Mouse (Mus musculus) intestine, embryonic 14.5 days (tissue): ENCODE results near the gene Sema3f. TPM values are rescaled to one million over a fixed set of nuclear protein-coding genes. Genes with fewer than 3 reads are reported as not detected.

Experiments used
- ATAC-seq: fragments of 200-750 bp; cut with Nextera tagmentation; replicated peaks from 2 replicates; pipeline ENCODE4 v1.8.0; 2017; ENCODE audit warnings: low read depth, moderate number of reproducible peaks, moderate TSS enrichment, moderate library complexity; ENCODE audit not compliant: low FRiP score, low TSS enrichment
- DNase-seq: peaks from one replicate; pipeline ENCODE4 v3.0.0-alpha.2; 2018; ENCODE audit warnings: low spot score
- H3K27ac ChIP-seq: fragments of 300-500 bp; sonication (generic); 2 replicates; pipeline ENCODE4 v1.5.1; 2014; ENCODE audit warnings: low read depth, mild to moderate bottlenecking, control low read depth
- H3K27me3 ChIP-seq: fragments of 300-500 bp; sonication (generic); replicated peaks from 2 replicates; pipeline ENCODE4 v1.6.1; 2014; ENCODE audit warnings: low read length, control low read depth; ENCODE audit not compliant: control insufficient read depth, insufficient read depth
- H3K36me3 ChIP-seq: fragments of 300-500 bp; sonication (generic); 2 replicates; pipeline ENCODE4 v1.6.1; 2014; ENCODE audit warnings: low read length, control low read depth; ENCODE audit not compliant: control insufficient read depth, insufficient read depth
- H3K4me1 ChIP-seq: fragments of 300-500 bp; sonication (generic); replicated peaks from 2 replicates; pipeline ENCODE4 v1.6.1; 2014; ENCODE audit warnings: low read length, control low read depth, mixed read lengths; ENCODE audit not compliant: control insufficient read depth, insufficient read depth
- H3K4me2 ChIP-seq: fragments of 300-500 bp; sonication (generic); 2 replicates; pipeline ENCODE4 v1.6.1; 2014; ENCODE audit warnings: low read length
- H3K4me3 ChIP-seq: fragments of 300-500 bp; sonication (generic); 2 replicates; pipeline ENCODE4 v1.5.1; 2014; ENCODE audit warnings: low read depth, low read length, control low read depth, mixed read lengths
- H3K9ac ChIP-seq: fragments of 300-500 bp; sonication (generic); 2 replicates; pipeline ENCODE4 v1.6.1; 2014; ENCODE audit warnings: mild to moderate bottlenecking, low read length
- H3K9me3 ChIP-seq: fragments of 300-500 bp; sonication (generic); 2 replicates; pipeline ENCODE4 v1.6.1; 2016; ENCODE audit warnings: low read length, control low read depth; ENCODE audit not compliant: control insufficient read depth
- WGBS: fragments of 180-500 bp; shearing (Covaris S2); extraction: QIAGEN DNeasy Blood & Tissue Kit; methylation state at CpG from one replicate; pipeline ENCODE4 v1.1.7; 2014; 5-methylcytosine and 5-hydroxymethylcytosine counted together
- polyA plus RNA-seq: library from polyadenylated mRNA; unstranded; fragments of >200 nt; fragmentation: Nextera tagmentation; extraction: Ambion mirVana; gene quantifications from 2 replicates; pipeline ENCODE4 v1.2.1, GENCODE M21; 2014

Gene Sema3f
- polyA plus RNA-seq, 1 experiment from 2014 or later, result 16.3 TPM

- no peaks in the 10 kb centered on the region for H3K36me3 ChIP-seq
- no peaks in the 10 kb centered on the region for H3K9me3 ChIP-seq
- no peak overlapping the region for H3K27ac ChIP-seq
- ATAC-seq (peak; percentile 64), DNase-seq (peak; percentile 96)
- H3K9ac ChIP-seq, result peak overlapping the region; percentile 56
- H3K4me2 ChIP-seq, result peak overlapping the region; percentile 68
- 5% methylated on average over 35 of the region's 35 CpGs for WGBS
- no peaks in the 10 kb centered on the region for H3K27me3 ChIP-seq
- peaks cover 7% of the 10 kb centered on the region for H3K4me1 ChIP-seq
- peak overlapping the region; percentile 40 for H3K4me3 ChIP-seq
Measured at GRCm38 (mm10) chr9:107644495-107645152, 65.7 kb downstream of the Sema3f start.

DNA sequence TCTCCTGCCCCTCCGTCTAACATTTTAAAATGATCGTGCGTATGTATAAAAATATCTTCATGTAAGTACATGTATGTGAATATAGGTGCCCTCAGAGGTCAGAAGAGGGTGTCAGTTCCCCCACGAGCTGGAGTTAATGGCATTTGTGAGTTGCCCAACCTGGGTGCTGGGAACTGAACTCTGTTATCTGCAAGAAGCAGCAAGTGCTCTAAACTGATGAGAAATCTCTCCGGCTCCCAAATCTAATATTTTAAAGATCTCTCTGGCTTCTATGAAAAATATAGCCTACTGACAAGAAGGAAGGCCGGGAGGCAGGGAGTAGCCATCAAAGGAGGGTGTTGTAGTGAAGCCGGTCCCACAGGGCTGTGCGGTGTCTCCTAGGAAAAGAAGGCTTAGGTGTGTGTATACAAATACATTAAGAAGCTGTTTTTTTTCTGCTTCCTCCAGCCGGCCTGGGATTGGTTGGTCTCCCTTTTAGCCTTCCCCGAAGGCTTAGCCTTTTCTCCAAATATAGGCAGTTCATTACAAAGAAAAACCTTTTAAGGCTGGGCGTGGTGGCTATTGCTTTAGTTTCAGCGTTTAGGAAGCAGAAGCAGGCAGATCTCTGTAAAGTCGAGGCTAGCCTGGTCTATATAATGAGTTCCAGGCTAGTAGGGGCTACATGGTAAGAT lies 66.6 kb downstream of the Sema3f start:
- 89% methylated on average over 13 of the region's 13 CpGs for WGBS
- peak overlapping the region; percentile 40; the same call in 1 of the 2 replicates for H3K4me3 ChIP-seq
- no peak overlapping the region for H3K27ac ChIP-seq
- H3K4me2 ChIP-seq, result peak overlapping the region; percentile 68; the same call in 1 of the 2 replicates
- ATAC-seq, result no peak
- no peak for DNase-seq
- no peaks in the 10 kb centered on the region for H3K36me3 ChIP-seq
- no peaks in the 10 kb centered on the region for H3K9me3 ChIP-seq
- H3K27me3 ChIP-seq, result no peaks in the 10 kb centered on the region
- peaks cover 7% of the 10 kb centered on the region for H3K4me1 ChIP-seq
- no peak overlapping the region for H3K9ac ChIP-seq

- H3K9me3 ChIP-seq, result no peaks in the 10 kb centered on the region
- ATAC-seq (no peak), DNase-seq (no peak)
- H3K4me1 ChIP-seq, result peaks cover 17% of the 10 kb centered on the region
- H3K27me3 ChIP-seq, result no peaks in the 10 kb centered on the region
- H3K27ac ChIP-seq, result no peak overlapping the region
- no peak overlapping the region for H3K4me3 ChIP-seq
- no peak overlapping the region for H3K4me2 ChIP-seq
- 54% methylated on average over 8 of the region's 8 CpGs for WGBS
- H3K36me3 ChIP-seq, result no peaks in the 10 kb centered on the region
- no peak overlapping the region for H3K9ac ChIP-seq
Measured at GRCm38 (mm10) chr9:107641666-107642065, 68.6 kb downstream of the Sema3f start.

GRCm38 (mm10) chr9:107640257-107640772 lies 70.0 kb downstream of the Sema3f start:
- H3K9ac ChIP-seq, result no peak overlapping the region
- DNase-seq (no peak), ATAC-seq (no peak)
- no peak overlapping the region for H3K4me3 ChIP-seq
- H3K4me1 ChIP-seq, result peaks cover 27% of the 10 kb centered on the region
- H3K9me3 ChIP-seq, result no peaks in the 10 kb centered on the region
- H3K36me3 ChIP-seq, result no peaks in the 10 kb centered on the region
- H3K4me2 ChIP-seq, result no peak overlapping the region
- H3K27ac ChIP-seq, result no peak overlapping the region
- H3K27me3 ChIP-seq, result no peaks in the 10 kb centered on the region
- 38% methylated on average over 8 of the region's 8 CpGs for WGBS

GRCm38 (mm10) chr9:107637070-107637469 lies 73.2 kb downstream of the Sema3f start:
- Histone ChIP-seq H3K27me3 (no peaks in the 10 kb centered on the region), H3K4me2 (0 out of 2 replicates have a peak overlapping the region, but pooled peaks have one; percentile 14), H3K9ac (no peak overlapping the region), H3K4me1 (peaks cover 32% of the 10 kb centered on the region), H3K36me3 (peaks cover 7% of the 10 kb centered on the region; the same call in 1 of the 2 replicates), H3K4me3 (no peak overlapping the region), H3K27ac (peak overlapping the region; percentile 70), H3K9me3 (no peaks in the 10 kb centered on the region)
- 9% methylated on average over 7 of the region's 7 CpGs for WGBS
- DNase-seq (peak; percentile 69), ATAC-seq (no peak; the same call in 1 of the 2 replicates)

DNA sequence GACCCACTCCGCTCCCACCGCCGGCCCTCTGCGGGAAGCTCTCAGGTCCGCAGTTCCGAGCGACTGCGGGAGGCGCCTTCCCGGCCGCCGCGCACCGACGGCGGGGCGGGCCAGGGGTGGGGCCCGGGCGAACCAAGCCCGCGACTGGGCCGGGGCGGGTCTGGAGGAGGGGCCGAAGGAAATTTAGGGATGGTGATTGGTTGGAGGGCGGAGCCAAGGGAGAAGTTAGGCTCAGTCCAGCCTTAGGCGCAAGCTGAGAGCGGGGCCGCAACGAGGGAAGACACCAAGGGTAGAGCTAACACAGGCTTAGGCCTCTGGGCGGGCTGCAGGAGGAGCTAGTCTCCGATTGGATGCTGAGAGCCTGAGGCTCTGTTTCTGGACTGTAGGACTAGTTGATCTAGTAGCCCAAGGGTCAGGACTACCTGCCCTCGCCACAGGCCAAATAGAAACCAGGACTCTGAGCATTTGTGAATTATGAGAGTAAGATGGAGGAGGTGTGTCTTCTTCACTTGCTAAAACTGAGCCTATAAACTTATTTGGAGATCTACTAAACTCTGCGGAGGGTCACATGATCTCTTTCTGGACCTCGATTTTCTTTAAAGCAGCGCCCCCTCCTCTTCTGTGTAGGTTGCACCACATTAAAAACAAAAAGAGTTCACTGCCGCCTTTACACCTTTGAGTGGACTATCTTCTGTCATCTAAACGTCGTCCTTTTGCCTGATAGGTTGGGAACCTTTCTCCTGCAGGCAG lies 74.8 kb downstream of the Sema3f start, which contains the start of gene Gnai2:
Gene Gnai2, minus strand, starts transcription at position 89 of the 750 bp plus-strand sequence.
- Histone ChIP-seq H3K4me2 (peak within 1 kb of the TSS; percentile 96), H3K27ac (peak within 1 kb of the TSS; percentile 86), H3K4me3 (peak within 1 kb of the TSS; percentile 89), H3K27me3 (no peaks in the 10 kb centered on the region), H3K4me1 (peaks cover 45% of the 10 kb centered on the region), H3K9me3 (no peaks in the 10 kb centered on the region), H3K36me3 (peaks cover 7% of the 10 kb centered on the region; the same call in 1 of the 2 replicates), H3K9ac (peak within 1 kb of the TSS; percentile 91)
- peak; percentile 96 for ATAC-seq
- WGBS, result 5% methylated on average over 38 of the region's 38 CpGs
- DNase-seq, result peak; percentile 95

DNA sequence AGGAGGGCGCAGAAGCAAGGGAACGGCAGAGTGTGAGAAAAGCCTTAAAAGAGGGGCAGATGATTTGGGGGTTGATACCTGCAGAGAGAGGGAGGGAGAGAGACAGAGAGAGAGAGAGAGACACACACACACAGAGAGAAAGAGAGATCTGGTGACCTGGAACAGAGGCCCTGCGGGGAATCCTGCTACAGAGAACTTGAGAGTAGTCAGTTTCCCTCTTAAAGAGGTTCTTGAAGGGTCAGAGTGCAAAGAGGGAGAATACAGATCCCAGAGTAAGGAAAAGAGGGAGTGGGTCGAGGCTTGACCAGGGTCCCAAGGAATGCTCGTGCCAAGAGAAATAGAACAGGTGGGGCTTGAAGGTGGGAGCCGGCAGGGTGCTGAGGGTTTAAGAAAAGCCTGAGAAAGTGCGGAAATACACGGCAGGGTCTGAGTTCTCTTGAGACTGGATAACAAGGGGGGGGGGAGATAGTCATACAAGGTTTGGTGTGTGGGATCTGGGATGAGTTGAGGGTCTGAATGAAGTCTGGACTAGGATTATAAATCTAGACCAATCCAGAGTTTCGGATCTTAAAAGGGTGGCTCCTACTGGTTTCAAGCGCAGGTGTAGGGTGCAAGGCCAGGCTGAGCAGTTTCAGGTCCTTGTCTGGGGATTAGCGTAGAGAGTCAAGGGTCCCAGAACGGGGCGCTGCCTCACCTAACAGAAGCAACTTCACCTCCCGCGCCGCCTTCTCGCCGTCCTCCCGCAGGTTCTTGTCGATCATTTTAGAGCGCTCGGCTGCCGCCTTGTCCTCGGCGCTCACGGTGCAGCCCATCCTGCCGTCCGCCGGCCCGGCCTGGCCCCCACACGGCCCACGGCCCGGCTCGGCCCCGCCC lies 75.6 kb downstream of the Sema3f start:
- WGBS, result 2% methylated on average over 35 of the region's 35 CpGs
- Histone ChIP-seq H3K4me2 (peak overlapping the region; percentile 96), H3K9me3 (no peaks in the 10 kb centered on the region), H3K36me3 (peaks cover 8% of the 10 kb centered on the region; the same call in 1 of the 2 replicates), H3K27ac (peak overlapping the region; percentile 86), H3K9ac (peak overlapping the region; percentile 91), H3K4me3 (peak overlapping the region; percentile 89), H3K27me3 (no peaks in the 10 kb centered on the region), H3K4me1 (peaks cover 53% of the 10 kb centered on the region)
- ATAC-seq (peak; percentile 3; the same call in 1 of the 2 replicates), DNase-seq (no peak)
